Comparison of ENCODE assay signal across 8 mouse cellular contexts in the genomic region with DNA sequence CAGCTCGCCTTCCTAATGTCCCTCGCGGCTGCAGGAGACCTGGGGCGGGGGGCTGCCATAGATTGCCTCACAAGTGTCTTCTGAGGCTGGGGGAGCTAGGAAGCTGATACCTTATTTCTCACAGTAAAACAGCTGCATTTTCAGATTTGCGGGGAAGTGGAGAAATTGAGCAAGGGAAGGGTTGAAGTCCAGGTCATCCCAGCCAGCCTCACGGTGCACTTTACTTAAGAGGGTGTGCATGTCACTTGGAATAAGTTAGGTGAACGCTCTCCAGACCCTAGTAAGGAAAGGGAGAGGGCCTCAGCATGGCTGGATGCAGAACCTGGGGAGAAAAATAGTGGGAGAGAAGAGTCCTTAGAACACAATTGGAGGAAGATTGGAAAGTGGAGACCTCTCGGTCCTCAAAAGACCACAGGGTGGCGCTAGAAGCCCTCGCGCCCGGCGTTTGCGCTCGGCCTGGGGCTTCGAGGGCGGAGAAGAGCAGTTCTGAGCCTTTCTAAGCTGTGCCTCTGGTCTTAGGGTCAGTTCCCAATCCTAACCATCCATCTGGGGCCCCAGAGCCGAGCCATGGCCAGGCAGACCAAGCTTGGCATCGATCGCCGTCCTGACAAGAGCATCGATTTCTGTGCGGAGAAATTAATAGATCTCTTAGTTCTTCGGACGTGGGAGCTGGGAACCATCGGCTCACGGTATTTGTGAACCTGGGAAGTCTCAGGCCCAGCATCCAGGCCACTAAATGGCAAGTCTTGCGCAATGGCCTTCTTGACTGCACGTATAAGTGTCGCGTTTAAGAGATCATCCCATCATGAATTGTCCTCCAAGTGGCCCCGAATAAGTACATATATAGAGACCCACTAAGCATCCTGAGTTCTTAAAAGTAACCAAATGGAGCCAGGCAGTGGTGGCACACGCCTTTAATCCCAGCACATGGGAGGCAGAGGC. TPM values are rescaled to one million over a fixed set of nuclear protein-coding genes. Genes with fewer than 3 reads are reported as not detected.
DNase-seq lines count a peak whose midpoint lies in the region; ATAC-seq and TF ChIP-seq lines count a peak whose summit lies in the region.

No protein-coding gene starts in this region.

- peak; percentile 78 for TF ChIP-seq CTCF in brain, embryonic 14.5 days (IDR thresholded peaks at IDR 0.05; ENCODE audit: borderline replicate concordance, extremely low read depth, insufficient read depth, insufficient read length)

- DNase-seq in MN1 (ENCODE audit: low spot score) (peak; percentile 93), adipocyte (ENCODE audit: low spot score) (no peak)
- DNase-seq in brain, embryonic 14.5 days (ENCODE audit: low read depth), result peak; percentile 63
- DNase-seq in forebrain, embryonic 11.5 days (ENCODE audit: low spot score), result peak; percentile 85
- peak; percentile 72 to 74 for DNase-seq in heart, postnatal 36 days
- DNase-seq in layer of hippocampus, postnatal 10 days (ENCODE audit: low spot score in 2 of 2), result peak; percentile 71 to 74
- DNase-seq in lung, postnatal 10 days, result peak; percentile 80
- DNase-seq in retina, postnatal 1 day, result peak; percentile 78

- intact Hi-C loops in heart, postnatal 36 days (cut with DNase I), result loop anchor here (1.0 to 5.0 kb wide), 3 partner anchors 21 to 62 kb away; no protein-coding TSS in a partner anchor

- 19% methylated on average over 33 of the region's 33 CpGs for WGBS in forebrain, embryonic 11.5 days

- no peaks in the 10 kb centered on the region for H3K36me3 ChIP-seq in forebrain, embryonic 11.5 days (ENCODE audit: control insufficient read depth, insufficient read depth, low read length)

- H3K9ac ChIP-seq in forebrain, embryonic 11.5 days (ENCODE audit: low read length), result peak overlapping the region; percentile 23

- H3K9me3 ChIP-seq in forebrain, embryonic 11.5 days (ENCODE audit: control insufficient read depth, low read length), result no peaks in the 10 kb centered on the region

- peak overlapping the region; percentile 43 for H3K4me2 ChIP-seq in forebrain, embryonic 11.5 days (ENCODE audit: low read depth, low read length, severe bottlenecking)

- peaks cover 66% of the 10 kb centered on the region for H3K27me3 ChIP-seq in forebrain, embryonic 11.5 days (ENCODE audit: control insufficient read depth, insufficient read depth, low read length)

- peak; percentile 42; the same call in 1 of the 2 replicates for ATAC-seq in forebrain, embryonic 11.5 days (replicated peaks; ENCODE audit: low FRiP score)

- peak overlapping the region; percentile 26 for H3K4me3 ChIP-seq in forebrain, embryonic 11.5 days (ENCODE audit: low read depth, low read length)

- no peak for TF ChIP-seq POLR2A in brain, embryonic 14.5 days (IDR thresholded peaks at IDR 0.05; ENCODE audit: borderline replicate concordance, extremely low read depth, insufficient read depth, insufficient read length, poor library complexity, severe bottlenecking)

- H3K27ac ChIP-seq in forebrain, embryonic 11.5 days (ENCODE audit: low read depth, low read length), result no peak overlapping the region

- H3K4me1 ChIP-seq in forebrain, embryonic 11.5 days (replicated peaks; ENCODE audit: control insufficient read depth, insufficient read depth, low read length), result peaks cover 12% of the 10 kb centered on the region

RNA-seq across cellular contexts. Expression of gene Ntrk1, which starts 0.6 kb away (rescaled TPM):
- 1.4 and 3.8 TPM in 2 replicates for polyA plus RNA-seq in brain, embryonic 14.5 days (2012; rRNA removed)
- polyA plus RNA-seq in forebrain, embryonic 11.5 days (2014; fragmentation: Nextera tagmentation; extraction: Ambion mirVana), result 0.16 and 0.45 TPM in 2 replicates
- total RNA-seq in heart, postnatal 36 days (2021), result under 1 TPM; 0.16 to 0.19 TPM
- under 1 TPM; 0.41 to 0.42 TPM for total RNA-seq in layer of hippocampus, postnatal 10 days (2021)

RNA-seq across cellular contexts. Expression of gene Insrr, which starts 1.1 kb away (rescaled TPM):
- polyA plus RNA-seq in brain, embryonic 14.5 days (2012; rRNA removed), result 1.5 and 1.7 TPM in 2 replicates
- 0.32 and 0.33 TPM in 2 replicates for polyA plus RNA-seq in forebrain, embryonic 11.5 days (2014; fragmentation: Nextera tagmentation; extraction: Ambion mirVana)
- total RNA-seq in heart, postnatal 36 days (2021), result under 1 TPM in 1 of 2 experiments, not detected in 1; 0.08 TPM
- under 1 TPM; 0.29 to 0.30 TPM for total RNA-seq in layer of hippocampus, postnatal 10 days (2021)

RNA-seq across cellular contexts. Expression of gene Pear1, which starts 28.5 kb away (rescaled TPM):
- 14.0 and 16.9 TPM in 2 replicates for polyA plus RNA-seq in brain, embryonic 14.5 days (2012; rRNA removed)
- 8.2 and 8.6 TPM in 2 replicates for polyA plus RNA-seq in forebrain, embryonic 11.5 days (2014; fragmentation: Nextera tagmentation; extraction: Ambion mirVana)
- 10 to 100 TPM; 19.5 to 22.5 TPM for total RNA-seq in heart, postnatal 36 days (2021)
- total RNA-seq in layer of hippocampus, postnatal 10 days (2021), result 1 to 10 TPM; 9.9 TPM

RNA-seq across cellular contexts. Expression of gene Lrrc71, which starts 47.2 kb away (rescaled TPM):
- polyA plus RNA-seq in brain, embryonic 14.5 days (2012; rRNA removed), result 0.34 and 1.0 TPM in 2 replicates
- polyA plus RNA-seq in forebrain, embryonic 11.5 days (2014; fragmentation: Nextera tagmentation; extraction: Ambion mirVana), result 0.24 and 0.55 TPM in 2 replicates
- total RNA-seq in heart, postnatal 36 days (2021), result under 1 TPM; 0.14 to 0.28 TPM
- 1 to 10 TPM in 1 of 2 experiments, under 1 TPM in 1; 0.80 to 2.3 TPM for total RNA-seq in layer of hippocampus, postnatal 10 days (2021)

RNA-seq across cellular contexts. Expression of gene Sh2d2a, which starts 50.9 kb away (rescaled TPM):
- polyA plus RNA-seq in brain, embryonic 14.5 days (2012; rRNA removed), result 0.04 TPM in 1 of 2 replicates, not detected in the other
- polyA plus RNA-seq in forebrain, embryonic 11.5 days (2014; fragmentation: Nextera tagmentation; extraction: Ambion mirVana), result not detected in 2 replicates
- total RNA-seq in heart, postnatal 36 days (2021), result under 1 TPM in 1 of 2 experiments, not detected in 1; 0.08 TPM
- not detected for total RNA-seq in layer of hippocampus, postnatal 10 days (2021)
